Mouse (Mus musculus): Measurements from ENCODE around the gene Tpcn1. TPM values are rescaled to one million over a fixed set of nuclear protein-coding genes. Genes with fewer than 3 reads are reported as not detected.

The Tpcn1 gene
- polyA plus RNA-seq, 1 experiment from 2014 or later, result 14.5 TPM

GRCm38 (mm10) chr5:120568964-120569363, 19.5 kb downstream of the Tpcn1 start:
- Histone ChIP-seq H3K36me3 (ENCODE audit: control insufficient read depth, insufficient read depth, low read length) (no peaks in the 10 kb centered on the region), H3K4me2 (ENCODE audit: low read depth, low read length, severe bottlenecking) (no peak overlapping the region), H3K9ac (ENCODE audit: low read length) (no peak overlapping the region), H3K4me1 (replicated peaks; ENCODE audit: control insufficient read depth, insufficient read depth, low read length) (peaks cover 39% of the 10 kb centered on the region), H3K4me3 (ENCODE audit: low read depth, low read length) (no peak overlapping the region), H3K27ac (ENCODE audit: low read depth, low read length) (no peak overlapping the region), H3K9me3 (ENCODE audit: control insufficient read depth, low read length) (no peaks in the 10 kb centered on the region), H3K27me3 (ENCODE audit: control insufficient read depth, insufficient read depth, low read length) (no peaks in the 10 kb centered on the region)
- WGBS, result 91% methylated on average over 4 of the region's 4 CpGs
- no peak for DNase-seq (ENCODE audit: low spot score)
- no peak for ATAC-seq (replicated peaks; ENCODE audit: low FRiP score)

DNA sequence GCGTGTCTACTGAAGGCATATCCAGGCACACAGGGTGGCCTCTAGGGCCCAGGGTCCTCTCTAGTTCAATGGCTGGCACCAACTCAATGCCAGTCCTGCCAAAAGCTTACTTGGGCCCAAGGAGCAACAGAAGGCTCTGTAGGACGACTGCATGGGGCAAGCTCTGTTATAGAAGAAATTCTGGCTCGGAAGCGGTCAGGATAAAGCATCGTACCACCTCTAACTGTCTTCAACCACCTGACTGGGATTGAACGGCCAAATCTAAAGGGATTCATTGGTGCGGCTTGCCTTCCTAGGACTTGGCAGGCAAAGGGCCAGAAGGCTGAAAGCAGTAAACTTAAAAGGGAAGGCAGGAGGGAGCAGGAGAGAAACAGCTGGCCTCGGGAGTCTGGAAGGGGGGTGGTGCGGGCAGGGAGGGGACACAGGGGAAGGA, 20.1 kb downstream of the Tpcn1 start:
- H3K9me3 ChIP-seq (ENCODE audit: control insufficient read depth, low read length), result no peaks in the 10 kb centered on the region
- ATAC-seq (replicated peaks; ENCODE audit: low FRiP score) (no peak), DNase-seq (ENCODE audit: low spot score) (no peak)
- H3K4me3 ChIP-seq (ENCODE audit: low read depth, low read length), result no peak overlapping the region
- H3K9ac ChIP-seq (ENCODE audit: low read length), result 0 out of 2 replicates have a peak overlapping the region, but pooled peaks have one; percentile 14
- H3K4me1 ChIP-seq (replicated peaks; ENCODE audit: control insufficient read depth, insufficient read depth, low read length), result peaks cover 39% of the 10 kb centered on the region
- H3K27ac ChIP-seq (ENCODE audit: low read depth, low read length), result no peak overlapping the region
- H3K4me2 ChIP-seq (ENCODE audit: low read depth, low read length, severe bottlenecking), result no peak overlapping the region
- H3K36me3 ChIP-seq (ENCODE audit: control insufficient read depth, insufficient read depth, low read length), result no peaks in the 10 kb centered on the region
- WGBS, result 68% methylated on average over 9 of the region's 9 CpGs
- H3K27me3 ChIP-seq (ENCODE audit: control insufficient read depth, insufficient read depth, low read length), result no peaks in the 10 kb centered on the region

DNA sequence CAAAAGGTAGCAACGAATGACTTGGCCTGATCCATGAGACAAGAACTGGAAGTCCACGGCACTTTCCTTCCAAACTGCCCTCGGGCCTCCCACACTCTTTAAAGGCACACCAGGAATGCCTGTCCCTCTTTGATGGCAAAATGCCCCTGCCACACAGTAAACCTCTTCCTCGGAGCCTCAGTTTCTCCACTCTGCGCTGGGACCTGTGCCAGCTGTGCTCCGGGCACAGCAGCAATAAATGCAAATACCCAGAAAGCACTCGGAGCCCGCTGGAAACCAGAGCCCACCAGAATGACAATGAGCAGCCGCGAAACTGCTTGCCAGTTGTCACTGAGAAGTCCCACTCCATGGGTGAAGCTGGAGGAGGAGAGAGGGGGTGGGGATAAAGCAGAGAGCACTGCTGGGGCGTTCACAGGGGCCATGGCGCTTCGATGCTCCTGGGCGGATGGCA, 20.7 kb downstream of the Tpcn1 start:
- no peak for ATAC-seq (replicated peaks; ENCODE audit: low FRiP score)
- no peak for DNase-seq (ENCODE audit: low spot score)
- Histone ChIP-seq H3K27ac (ENCODE audit: low read depth, low read length) (peak overlapping the region; percentile 47), H3K27me3 (ENCODE audit: control insufficient read depth, insufficient read depth, low read length) (no peaks in the 10 kb centered on the region), H3K9ac (ENCODE audit: low read length) (peak overlapping the region; percentile 39; the same call in 1 of the 2 replicates), H3K4me3 (ENCODE audit: low read depth, low read length) (no peak overlapping the region), H3K4me1 (replicated peaks; ENCODE audit: control insufficient read depth, insufficient read depth, low read length) (peaks cover 39% of the 10 kb centered on the region), H3K9me3 (ENCODE audit: control insufficient read depth, low read length) (no peaks in the 10 kb centered on the region), H3K36me3 (ENCODE audit: control insufficient read depth, insufficient read depth, low read length) (no peaks in the 10 kb centered on the region), H3K4me2 (ENCODE audit: low read depth, low read length, severe bottlenecking) (no peak overlapping the region)
- WGBS, result 62% methylated on average over 14 of the region's 14 CpGs

GRCm38 (mm10) chr5:120567253-120567701, 21.2 kb downstream of the Tpcn1 start:
- H3K9ac ChIP-seq (ENCODE audit: low read length), result peak overlapping the region; percentile 39; the same call in 1 of the 2 replicates
- H3K27me3 ChIP-seq (ENCODE audit: control insufficient read depth, insufficient read depth, low read length), result no peaks in the 10 kb centered on the region
- WGBS, result 19% methylated on average over 21 of the region's 21 CpGs
- H3K27ac ChIP-seq (ENCODE audit: low read depth, low read length), result peak overlapping the region; percentile 47
- peaks cover 39% of the 10 kb centered on the region for H3K4me1 ChIP-seq (replicated peaks; ENCODE audit: control insufficient read depth, insufficient read depth, low read length)
- peak; percentile 63 for ATAC-seq (replicated peaks; ENCODE audit: low FRiP score)
- H3K9me3 ChIP-seq (ENCODE audit: control insufficient read depth, low read length), result no peaks in the 10 kb centered on the region
- no peak overlapping the region for H3K4me3 ChIP-seq (ENCODE audit: low read depth, low read length)
- peak; percentile 76 for DNase-seq (ENCODE audit: low spot score)
- no peak overlapping the region for H3K4me2 ChIP-seq (ENCODE audit: low read depth, low read length, severe bottlenecking)
- no peaks in the 10 kb centered on the region for H3K36me3 ChIP-seq (ENCODE audit: control insufficient read depth, insufficient read depth, low read length)

DNA sequence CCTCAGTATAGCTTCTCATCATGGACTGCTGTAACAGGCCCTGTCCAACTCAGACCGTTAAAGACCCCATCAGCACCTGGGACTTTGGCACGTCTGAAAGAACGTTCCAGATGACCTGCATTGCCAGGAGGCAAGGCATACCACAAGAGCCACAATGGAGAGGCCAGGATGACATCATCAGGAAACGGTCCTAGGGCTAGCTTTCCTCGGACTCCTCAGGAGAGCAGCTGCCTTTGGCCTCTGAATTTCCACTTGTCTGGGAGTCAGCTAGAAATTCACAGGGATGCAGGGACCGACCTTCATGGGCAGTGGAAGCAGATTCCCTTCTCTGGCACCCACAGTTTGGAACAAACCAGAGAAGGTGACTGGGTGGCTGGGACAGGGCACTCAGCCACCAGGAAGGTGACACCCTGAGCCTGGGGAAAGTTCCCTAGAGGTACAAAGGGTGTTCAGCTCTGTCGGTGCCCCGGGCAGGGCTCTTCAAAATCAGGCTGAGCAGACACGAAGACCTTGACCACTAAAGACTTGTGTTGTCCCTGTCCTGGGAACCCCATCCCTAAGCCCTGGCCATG, 21.7 kb downstream of the Tpcn1 start:
- peak overlapping the region; percentile 47 for H3K27ac ChIP-seq (ENCODE audit: low read depth, low read length)
- DNase-seq (ENCODE audit: low spot score), result no peak
- peak overlapping the region; percentile 27; the same call in 1 of the 2 replicates for H3K9ac ChIP-seq (ENCODE audit: low read length)
- ATAC-seq (replicated peaks; ENCODE audit: low FRiP score), result peak; percentile 28
- no peaks in the 10 kb centered on the region for H3K27me3 ChIP-seq (ENCODE audit: control insufficient read depth, insufficient read depth, low read length)
- H3K9me3 ChIP-seq (ENCODE audit: control insufficient read depth, low read length), result no peaks in the 10 kb centered on the region
- H3K4me3 ChIP-seq (ENCODE audit: low read depth, low read length), result no peak overlapping the region
- 45% methylated on average over 9 of the region's 9 CpGs for WGBS
- H3K4me1 ChIP-seq (replicated peaks; ENCODE audit: control insufficient read depth, insufficient read depth, low read length), result peaks cover 39% of the 10 kb centered on the region
- no peaks in the 10 kb centered on the region for H3K36me3 ChIP-seq (ENCODE audit: control insufficient read depth, insufficient read depth, low read length)
- H3K4me2 ChIP-seq (ENCODE audit: low read depth, low read length, severe bottlenecking), result no peak overlapping the region

GRCm38 (mm10) chr5:120566101-120566500, 22.4 kb downstream of the Tpcn1 start:
- peak; percentile 77 for ATAC-seq (replicated peaks; ENCODE audit: low FRiP score)
- 31% methylated on average over 5 of the region's 5 CpGs for WGBS
- H3K36me3 ChIP-seq (ENCODE audit: control insufficient read depth, insufficient read depth, low read length), result no peaks in the 10 kb centered on the region
- no peaks in the 10 kb centered on the region for H3K27me3 ChIP-seq (ENCODE audit: control insufficient read depth, insufficient read depth, low read length)
- peak overlapping the region; percentile 27; the same call in 1 of the 2 replicates for H3K9ac ChIP-seq (ENCODE audit: low read length)
- H3K4me3 ChIP-seq (ENCODE audit: low read depth, low read length), result no peak overlapping the region
- no peaks in the 10 kb centered on the region for H3K9me3 ChIP-seq (ENCODE audit: control insufficient read depth, low read length)
- peak overlapping the region; percentile 47 for H3K27ac ChIP-seq (ENCODE audit: low read depth, low read length)
- DNase-seq (ENCODE audit: low spot score), result peak; percentile 63
- no peak overlapping the region for H3K4me2 ChIP-seq (ENCODE audit: low read depth, low read length, severe bottlenecking)
- peaks cover 38% of the 10 kb centered on the region for H3K4me1 ChIP-seq (replicated peaks; ENCODE audit: control insufficient read depth, insufficient read depth, low read length)

GRCm38 (mm10) chr5:120565171-120565905, 23.1 kb downstream of the Tpcn1 start:
- Histone ChIP-seq H3K36me3 (ENCODE audit: control insufficient read depth, insufficient read depth, low read length) (no peaks in the 10 kb centered on the region), H3K9me3 (ENCODE audit: control insufficient read depth, low read length) (no peaks in the 10 kb centered on the region), H3K9ac (ENCODE audit: low read length) (peak overlapping the region; percentile 3; the same call in 1 of the 2 replicates), H3K4me2 (ENCODE audit: low read depth, low read length, severe bottlenecking) (no peak overlapping the region), H3K27me3 (ENCODE audit: control insufficient read depth, insufficient read depth, low read length) (no peaks in the 10 kb centered on the region), H3K4me1 (replicated peaks; ENCODE audit: control insufficient read depth, insufficient read depth, low read length) (peaks cover 39% of the 10 kb centered on the region), H3K27ac (ENCODE audit: low read depth, low read length) (peak overlapping the region; percentile 47), H3K4me3 (ENCODE audit: low read depth, low read length) (no peak overlapping the region)
- 42% methylated on average over 15 of the region's 15 CpGs for WGBS
- ATAC-seq (replicated peaks; ENCODE audit: low FRiP score), result no peak
- DNase-seq (ENCODE audit: low spot score), result no peak

DNA sequence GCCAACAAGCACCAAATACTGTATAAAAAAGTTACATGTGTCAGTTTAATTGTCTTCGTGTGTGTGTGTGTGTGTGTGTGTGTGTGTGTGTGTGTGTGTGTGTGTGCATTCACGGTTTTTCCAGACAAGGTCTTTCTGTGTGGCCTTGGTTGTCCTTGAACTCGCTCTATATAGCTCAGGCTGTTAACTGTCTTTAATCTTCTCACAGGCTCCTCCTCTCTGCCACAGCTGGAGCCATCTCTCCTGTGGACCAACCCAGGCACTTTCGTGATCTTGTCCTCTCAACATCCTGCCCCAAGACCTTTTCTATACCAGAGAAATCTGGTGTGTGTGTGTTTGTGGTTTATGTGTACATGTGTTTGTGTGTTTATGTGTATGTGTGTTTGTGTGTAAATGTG, 24.6 kb downstream of the Tpcn1 start:
- Histone ChIP-seq H3K27me3 (ENCODE audit: control insufficient read depth, insufficient read depth, low read length) (no peaks in the 10 kb centered on the region), H3K9me3 (ENCODE audit: control insufficient read depth, low read length) (no peaks in the 10 kb centered on the region), H3K9ac (ENCODE audit: low read length) (no peak overlapping the region), H3K27ac (ENCODE audit: low read depth, low read length) (no peak overlapping the region), H3K4me2 (ENCODE audit: low read depth, low read length, severe bottlenecking) (no peak overlapping the region), H3K4me3 (ENCODE audit: low read depth, low read length) (no peak overlapping the region), H3K4me1 (replicated peaks; ENCODE audit: control insufficient read depth, insufficient read depth, low read length) (peaks cover 41% of the 10 kb centered on the region), H3K36me3 (ENCODE audit: control insufficient read depth, insufficient read depth, low read length) (no peaks in the 10 kb centered on the region)
- ATAC-seq (replicated peaks; ENCODE audit: low FRiP score), result no peak
- WGBS, result 62% methylated on average over 4 of the region's 4 CpGs
- DNase-seq (ENCODE audit: low spot score), result no peak
